In genomic region chr5:139084831-139085519, GRCm38 (mm10) we compare ENCODE assay signal across 10 mouse cellular contexts.
DNase-seq lines count a peak whose midpoint lies in the region; ATAC-seq and TF ChIP-seq lines count a peak whose summit lies in the region.
"Had no signal": no experiment of that assay in that cellular context is flagged by ENCODE, and none has a peak within 500 bp of the region (broad histone marks: within the 10 kb centered on the region; RNA-seq: fewer than 3 reads in every experiment).

No protein-coding gene starts in this region.

- H3K4me1 ChIP-seq in midbrain, embryonic 10.5 days, result peaks cover 7% of the 10 kb centered on the region; the same call in 1 of the 2 replicates
- H3K4me1 ChIP-seq in midbrain, embryonic 16.5 days (ENCODE audit: control insufficient read depth, insufficient read depth, low read length), result peaks cover 3% of the 10 kb centered on the region; the same call in 1 of the 2 replicates
- peaks cover 19% of the 10 kb centered on the region for H3K4me1 ChIP-seq in embryonic facial prominence, embryonic 10.5 days
- 0 out of 2 replicates have a peak, but pooled peaks cover 11% of the 10 kb centered on the region for H3K4me1 ChIP-seq in hindbrain, embryonic 12.5 days
- no peaks in the 10 kb centered on the region for H3K4me1 ChIP-seq in liver, postnatal 0 days (ENCODE audit: insufficient read depth)
- H3K4me1 ChIP-seq in stomach, postnatal 0 days (replicated peaks; ENCODE audit: control insufficient read depth, insufficient read depth), result no peaks in the 10 kb centered on the region

- no peaks in the 10 kb centered on the region for H3K9me3 ChIP-seq in midbrain, embryonic 10.5 days (replicated peaks)
- H3K9me3 ChIP-seq in midbrain, embryonic 16.5 days (replicated peaks; ENCODE audit: control insufficient read depth, low read length, poor library complexity, severe bottlenecking), result no peaks in the 10 kb centered on the region
- no peaks in the 10 kb centered on the region for H3K9me3 ChIP-seq in embryonic facial prominence, embryonic 10.5 days
- 0 out of 2 replicates have a peak, but pooled peaks cover 2% of the 10 kb centered on the region for H3K9me3 ChIP-seq in hindbrain, embryonic 12.5 days (replicated peaks)
- no peaks in the 10 kb centered on the region for H3K9me3 ChIP-seq in liver, postnatal 0 days (ENCODE audit: low read length)
- H3K9me3 ChIP-seq in stomach, postnatal 0 days (ENCODE audit: control insufficient read depth, low read length), result no peaks in the 10 kb centered on the region
- H3K9me3 ChIP-seq: embryonic facial prominence, embryonic 13.5 days; liver, embryonic 13.5 days had no signal

- no peak overlapping the region for H3K9ac ChIP-seq in midbrain, embryonic 16.5 days (ENCODE audit: low read depth, low read length)
- no peak overlapping the region for H3K9ac ChIP-seq in hindbrain, embryonic 12.5 days
- no peak overlapping the region for H3K9ac ChIP-seq in liver, postnatal 0 days (replicated peaks)
- H3K9ac ChIP-seq in stomach, postnatal 0 days (ENCODE audit: low read length), result no peak overlapping the region
- H3K9ac ChIP-seq: embryonic facial prominence, embryonic 13.5 days; liver, embryonic 13.5 days had no signal

- H3K4me3 ChIP-seq in midbrain, embryonic 10.5 days, result no peak overlapping the region
- H3K4me3 ChIP-seq in midbrain, embryonic 16.5 days (ENCODE audit: low read depth, low read length), result no peak overlapping the region
- H3K4me3 ChIP-seq in embryonic facial prominence, embryonic 10.5 days, result no peak overlapping the region
- no peak overlapping the region for H3K4me3 ChIP-seq in hindbrain, embryonic 12.5 days
- H3K4me3 ChIP-seq in liver, postnatal 0 days (ENCODE audit: low read depth, low read length), result no peak overlapping the region
- no peak overlapping the region for H3K4me3 ChIP-seq in stomach, postnatal 0 days (ENCODE audit: low read depth, low read length)
- H3K4me3 ChIP-seq: embryonic facial prominence, embryonic 13.5 days; liver, embryonic 13.5 days had no signal

- peak; percentile 70 for TF ChIP-seq CTCF in liver, postnatal 0 days (IDR thresholded peaks at IDR 0.05; ENCODE audit: low read depth)
- TF ChIP-seq CTCF in stomach, postnatal 0 days (IDR thresholded peaks at IDR 0.05; ENCODE audit: low read depth), result peak; percentile 83

- WGBS in midbrain, embryonic 10.5 days, result 79% methylated on average over 7 of the region's 7 CpGs
- 76% methylated on average over 7 of the region's 7 CpGs for WGBS in midbrain, embryonic 16.5 days
- 74% methylated on average over 7 of the region's 7 CpGs for WGBS in embryonic facial prominence, embryonic 10.5 days
- 76% methylated on average over 7 of the region's 7 CpGs for WGBS in hindbrain, embryonic 12.5 days
- WGBS in liver, postnatal 0 days (ENCODE audit: insufficient replicate concordance), result 66% methylated on average over 7 of the region's 7 CpGs
- WGBS in stomach, postnatal 0 days, result 80% methylated on average over 7 of the region's 7 CpGs

- no peak overlapping the region for H3K4me2 ChIP-seq in midbrain, embryonic 16.5 days (ENCODE audit: low read length)
- H3K4me2 ChIP-seq in hindbrain, embryonic 12.5 days (replicated peaks), result no peak overlapping the region
- no peak overlapping the region for H3K4me2 ChIP-seq in liver, postnatal 0 days (ENCODE audit: low read depth, low read length)
- H3K4me2 ChIP-seq in stomach, postnatal 0 days (replicated peaks; ENCODE audit: low read depth), result no peak overlapping the region
- H3K4me2 ChIP-seq: embryonic facial prominence, embryonic 13.5 days; liver, embryonic 13.5 days had no signal

- DNase-seq in midbrain, embryonic 10.5 days (ENCODE audit: low spot score), result peak; percentile 40
- peak; percentile 72 for DNase-seq in ZHBTc4 (ENCODE audit: low read depth, low spot score)
- peak; percentile 68 for DNase-seq in embryonic facial prominence, embryonic 10.5 days (ENCODE audit: low spot score)
- DNase-seq in liver, postnatal 0 days, result peak; percentile 51
- DNase-seq in stomach, postnatal 0 days (ENCODE audit: low spot score), result peak; percentile 78
- no peak for DNase-seq in right cerebral cortex, postnatal 25 days
- DNase-seq: liver, embryonic 13.5 days had no signal

- TF ChIP-seq EP300 in liver, postnatal 0 days (IDR thresholded peaks at IDR 0.05; ENCODE audit: low read depth), result no peak
- no peak for TF ChIP-seq EP300 in stomach, postnatal 0 days (optimal IDR thresholded peaks at IDR 0.05)

- no peaks in the 10 kb centered on the region for H3K36me3 ChIP-seq in midbrain, embryonic 10.5 days
- peaks cover 7% of the 10 kb centered on the region for H3K36me3 ChIP-seq in midbrain, embryonic 16.5 days (ENCODE audit: control insufficient read depth, insufficient read depth, low read length)
- H3K36me3 ChIP-seq in embryonic facial prominence, embryonic 10.5 days (replicated peaks), result no peaks in the 10 kb centered on the region
- no peaks in the 10 kb centered on the region for H3K36me3 ChIP-seq in hindbrain, embryonic 12.5 days
- no peaks in the 10 kb centered on the region for H3K36me3 ChIP-seq in liver, postnatal 0 days (replicated peaks; ENCODE audit: insufficient read depth, low read length)
- no peaks in the 10 kb centered on the region for H3K36me3 ChIP-seq in stomach, postnatal 0 days (ENCODE audit: control insufficient read depth, insufficient read depth, low read length)
- H3K36me3 ChIP-seq: liver, embryonic 13.5 days had no signal

- no peak overlapping the region for H3K27ac ChIP-seq in midbrain, embryonic 10.5 days (replicated peaks)
- no peak overlapping the region for H3K27ac ChIP-seq in midbrain, embryonic 16.5 days (ENCODE audit: low read length)
- H3K27ac ChIP-seq in embryonic facial prominence, embryonic 10.5 days (replicated peaks), result no peak overlapping the region
- no peak overlapping the region for H3K27ac ChIP-seq in hindbrain, embryonic 12.5 days
- no peak overlapping the region for H3K27ac ChIP-seq in liver, postnatal 0 days (ENCODE audit: low read depth)
- no peak overlapping the region for H3K27ac ChIP-seq in stomach, postnatal 0 days (replicated peaks)
- H3K27ac ChIP-seq: embryonic facial prominence, embryonic 13.5 days; liver, embryonic 13.5 days had no signal

- no peaks in the 10 kb centered on the region for H3K27me3 ChIP-seq in midbrain, embryonic 10.5 days (ENCODE audit: low read depth, poor library complexity, severe bottlenecking)
- H3K27me3 ChIP-seq in midbrain, embryonic 16.5 days (ENCODE audit: control insufficient read depth, insufficient read depth, low read depth, low read length), result no peaks in the 10 kb centered on the region
- no peaks in the 10 kb centered on the region for H3K27me3 ChIP-seq in embryonic facial prominence, embryonic 10.5 days (replicated peaks; ENCODE audit: low read depth, poor library complexity, severe bottlenecking)
- H3K27me3 ChIP-seq in hindbrain, embryonic 12.5 days, result no peaks in the 10 kb centered on the region
- no peaks in the 10 kb centered on the region for H3K27me3 ChIP-seq in liver, postnatal 0 days (ENCODE audit: insufficient read depth, low read length)
- H3K27me3 ChIP-seq in stomach, postnatal 0 days (ENCODE audit: control insufficient read depth, insufficient read depth, low read length), result no peaks in the 10 kb centered on the region
- H3K27me3 ChIP-seq: embryonic facial prominence, embryonic 13.5 days; liver, embryonic 13.5 days had no signal

- no peak for ATAC-seq in midbrain, embryonic 16.5 days
- peak; percentile 50; the same call in 1 of the 2 replicates for ATAC-seq in hindbrain, embryonic 12.5 days (ENCODE audit: low FRiP score)
- no peak for ATAC-seq in liver, postnatal 0 days
- ATAC-seq in stomach, postnatal 0 days (ENCODE audit: low FRiP score, low TSS enrichment), result peak; percentile 65

Comparison
In these comparisons a context has a peak if more than half of its experiments do, and no peak if none do; other contexts are left out.
1. ATAC-seq: peak in hindbrain, embryonic 12.5 days (single experiment) and stomach, postnatal 0 days (single experiment); none in midbrain, embryonic 16.5 days (single experiment) and liver, postnatal 0 days (single experiment).